Mouse (Mus musculus): ENCODE measurements around the gene Rom1.
A peak's percentile ranks its signal among the peaks of the same experiment; 100 is the strongest.

The Rom1 gene

GRCm38 (mm10) chr19:8941515-8942217, 12.5 kb upstream of the Rom1 start, which contains the start of gene Mta2:
Gene Mta2, plus strand, starts transcription at chr19:8941875.
- peak; percentile 98 for DNase-seq

DNA sequence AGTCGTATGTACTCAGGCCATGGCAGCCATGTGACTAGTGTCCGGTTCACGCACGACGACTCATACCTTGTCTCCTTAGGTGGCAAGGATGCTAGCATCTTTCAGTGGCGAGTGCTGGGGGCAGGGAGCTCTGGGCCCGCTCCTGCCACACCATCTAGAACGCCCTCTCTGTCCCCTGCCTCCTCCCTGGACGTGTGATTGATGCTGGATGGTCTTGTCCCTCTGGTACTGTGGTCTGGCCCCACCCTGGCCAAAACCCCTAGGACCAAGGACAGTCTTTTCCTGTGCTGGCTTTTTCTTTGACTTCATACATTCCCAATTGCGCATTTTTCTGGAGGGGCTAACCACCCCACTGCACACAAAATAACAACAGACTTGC, 12.0 kb upstream of the Rom1 start:
- no peak for DNase-seq

DNA sequence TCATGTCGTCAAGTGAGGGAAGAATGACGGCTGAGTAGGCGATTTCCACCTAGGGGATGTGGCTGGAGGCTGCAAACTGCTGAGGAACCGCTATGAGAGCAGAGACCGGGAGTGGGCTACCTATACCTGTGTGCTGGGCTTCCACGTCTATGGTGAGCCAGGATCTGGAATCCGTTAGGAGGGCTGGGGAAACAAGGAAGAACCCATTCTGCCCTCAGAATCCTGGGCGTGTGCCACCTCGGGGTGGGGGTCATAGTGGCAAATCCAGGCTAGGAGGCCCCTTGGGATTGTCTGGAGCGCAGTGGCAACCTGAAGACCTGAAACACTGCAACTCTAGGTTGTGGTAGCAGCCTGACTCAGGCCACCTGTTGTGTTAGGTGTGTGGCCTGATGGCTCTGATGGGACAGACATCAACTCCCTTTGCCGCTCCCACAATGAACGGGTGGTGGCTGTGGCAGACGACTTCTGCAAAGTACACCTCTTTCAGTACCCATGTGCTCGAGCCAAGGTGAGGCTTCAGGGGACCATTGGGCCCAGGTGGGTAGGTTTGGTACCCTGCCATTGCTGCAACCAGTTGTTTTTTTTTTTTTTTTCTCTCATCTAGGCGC, 11.5 kb upstream of the Rom1 start:
- no peak for DNase-seq

DNA sequence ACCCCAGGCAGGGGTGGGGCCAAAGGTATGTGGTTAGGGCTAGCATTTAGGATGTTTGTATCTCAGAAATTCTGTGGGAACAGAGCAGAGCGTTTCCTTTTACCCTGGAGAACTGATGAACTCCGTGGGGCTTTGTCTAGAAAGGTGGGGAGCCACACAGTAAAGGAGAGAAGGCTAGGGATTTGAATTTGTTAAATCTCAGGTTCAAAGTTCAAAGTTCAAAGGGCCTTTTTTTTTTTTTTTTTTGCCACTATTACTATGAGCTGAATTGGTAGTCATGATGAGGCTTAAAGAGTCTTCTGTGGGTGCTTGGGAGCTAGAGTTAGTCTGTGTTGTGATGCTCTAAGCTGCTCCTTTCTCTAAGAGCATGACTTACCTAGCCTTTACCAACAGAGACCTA, 7.6 kb upstream of the Rom1 start:
- no peak for DNase-seq

DNA sequence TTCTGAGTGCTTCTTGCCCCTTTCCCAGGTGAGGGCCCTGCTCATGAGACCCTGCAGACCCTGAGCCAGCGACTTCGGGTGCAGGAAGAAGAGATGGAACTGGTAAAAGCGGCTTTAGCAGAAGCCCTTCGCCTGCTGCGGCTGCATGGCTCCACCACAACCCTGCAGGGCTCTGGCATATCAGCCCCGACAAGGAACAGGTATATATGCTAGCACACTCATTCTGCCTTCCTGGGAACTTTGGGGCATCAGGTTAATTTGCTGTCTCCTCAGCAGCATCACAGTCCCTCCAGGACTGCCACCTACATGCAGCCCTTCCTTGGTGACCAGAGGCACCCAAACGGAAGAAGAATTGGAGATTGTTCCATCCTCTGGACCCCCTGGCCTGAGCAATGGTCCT, 1.6 kb upstream of the Rom1 start:
- DNase-seq: no peak

- no peak for DNase-seq
Measured at GRCm38 (mm10) chr19:8930117-8930516, 961 bp upstream of the Rom1 start.

DNA sequence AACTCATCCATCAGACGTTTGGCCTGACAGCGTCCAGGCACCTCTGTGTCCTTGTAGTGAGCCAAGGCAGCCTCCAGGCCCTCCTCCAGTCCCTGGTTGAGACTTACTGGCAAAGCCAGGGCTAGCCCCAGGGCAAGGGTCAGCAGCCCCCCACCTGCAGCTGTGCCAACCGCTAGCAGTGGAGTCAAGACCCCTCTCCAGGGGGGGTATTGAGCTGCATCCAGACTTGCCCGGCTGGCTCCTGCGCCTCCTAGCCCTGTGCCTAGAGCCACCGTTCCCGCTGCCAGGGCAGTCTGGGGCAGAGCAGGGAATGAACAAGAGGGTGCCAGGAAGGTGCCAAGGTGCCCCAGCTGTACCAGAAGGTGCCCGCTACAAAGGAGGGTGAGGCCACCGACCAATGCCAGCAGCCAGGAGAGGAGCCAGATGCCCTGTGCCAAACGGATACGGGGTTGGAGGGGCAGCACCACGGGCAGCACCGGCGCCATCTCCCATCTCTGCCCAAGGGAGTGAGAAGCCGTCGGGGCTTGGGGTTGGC, 400 bp downstream of the Rom1 start:
- DNase-seq: no peak

DNA sequence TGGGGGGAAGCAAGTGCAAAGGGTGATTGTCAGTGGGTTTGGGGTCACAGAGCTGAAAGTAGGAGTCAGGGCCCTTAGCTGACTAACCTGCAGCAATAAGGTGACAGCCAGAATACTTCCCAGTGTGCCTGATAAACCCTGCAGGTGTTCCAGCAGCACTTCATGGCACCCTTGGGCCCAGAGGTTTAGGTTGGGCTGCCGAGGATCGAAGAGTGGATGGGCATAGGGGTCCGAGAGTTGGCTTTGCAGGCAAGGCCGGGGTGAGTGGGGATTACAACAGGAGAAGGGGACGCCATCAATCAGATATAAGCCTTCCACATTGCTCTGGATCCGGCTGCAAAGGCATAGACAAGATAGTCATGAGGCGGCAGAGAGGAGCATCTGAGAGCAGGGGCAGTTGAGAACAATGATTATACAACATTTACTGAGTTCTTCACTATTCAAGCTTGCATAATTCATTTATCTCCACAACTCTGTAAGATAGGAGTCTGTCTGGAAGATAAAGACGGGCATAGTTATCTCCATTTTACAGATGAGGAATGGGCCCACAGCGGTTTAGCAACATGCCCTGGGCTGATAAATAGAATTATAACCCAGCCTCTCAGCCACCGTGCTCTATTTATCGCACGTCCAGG, 1.1 kb downstream of the Rom1 start:
- no peak for DNase-seq

- no peak for DNase-seq
Measured at GRCm38 (mm10) chr19:8926766-8927165, 2.4 kb downstream of the Rom1 start.

- no peak for DNase-seq
Measured at GRCm38 (mm10) chr19:8921741-8922140, 7.4 kb downstream of the Rom1 start.

DNA sequence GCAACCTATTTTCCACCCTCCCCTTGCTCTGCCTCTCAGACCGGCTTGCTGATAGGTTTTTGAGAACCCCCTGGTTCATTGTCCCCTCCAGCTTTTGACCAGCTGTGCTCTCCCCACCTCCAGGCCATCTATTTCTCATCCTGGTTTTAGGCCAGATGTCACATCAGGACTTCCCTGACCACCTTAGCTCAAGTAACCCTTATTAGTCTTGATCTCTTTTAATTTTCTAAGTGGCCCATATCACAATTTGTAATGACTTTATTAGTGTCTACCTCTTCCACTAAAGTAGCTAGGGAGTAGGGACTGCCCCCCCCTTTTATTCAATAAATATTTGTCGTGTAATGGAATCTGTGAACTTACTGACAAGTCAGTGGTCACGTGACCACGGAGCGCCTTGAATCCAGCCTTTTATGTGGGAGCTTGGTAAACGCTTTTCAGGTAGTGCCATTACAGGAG, 8.3 kb downstream of the Rom1 start:
- DNase-seq: no peak

DNA sequence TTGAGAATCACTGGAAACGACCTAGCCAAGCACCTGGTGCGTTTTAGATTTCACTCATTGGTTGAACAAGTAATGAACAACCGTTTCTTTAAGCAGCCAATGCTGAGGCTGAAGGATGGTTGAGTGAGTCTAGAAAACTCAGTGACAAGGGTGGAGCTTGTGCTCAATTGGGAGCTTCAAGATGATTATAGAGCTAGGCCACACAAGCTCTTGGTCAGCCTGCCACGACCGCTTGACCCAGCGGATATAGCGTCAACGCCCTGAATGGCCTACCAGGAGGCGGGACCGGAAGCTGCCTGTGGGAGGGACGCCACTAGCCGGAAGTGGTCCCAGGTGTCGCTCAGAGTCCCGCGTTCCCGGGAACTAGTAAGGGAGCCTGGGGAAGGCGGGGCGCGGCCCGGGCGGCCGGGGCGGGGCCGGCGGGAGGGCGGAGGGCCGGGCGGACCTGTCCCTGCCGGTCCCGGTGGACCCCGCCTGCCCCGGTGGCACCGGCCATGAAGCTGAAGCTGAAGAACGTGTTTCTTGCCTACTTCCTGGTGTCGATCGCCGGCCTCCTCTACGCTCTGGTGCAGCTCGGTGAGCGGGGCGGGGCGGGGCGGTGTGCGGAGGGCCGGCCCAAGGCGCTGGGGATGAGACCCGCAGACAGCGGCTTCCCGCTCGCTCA, 9.0 kb downstream of the Rom1 start, which contains the start of gene B3gat3:
B3gat3 (plus strand) TSS at position 302 of the 664 bp plus-strand sequence.
- peak; percentile 98 for DNase-seq

DNA sequence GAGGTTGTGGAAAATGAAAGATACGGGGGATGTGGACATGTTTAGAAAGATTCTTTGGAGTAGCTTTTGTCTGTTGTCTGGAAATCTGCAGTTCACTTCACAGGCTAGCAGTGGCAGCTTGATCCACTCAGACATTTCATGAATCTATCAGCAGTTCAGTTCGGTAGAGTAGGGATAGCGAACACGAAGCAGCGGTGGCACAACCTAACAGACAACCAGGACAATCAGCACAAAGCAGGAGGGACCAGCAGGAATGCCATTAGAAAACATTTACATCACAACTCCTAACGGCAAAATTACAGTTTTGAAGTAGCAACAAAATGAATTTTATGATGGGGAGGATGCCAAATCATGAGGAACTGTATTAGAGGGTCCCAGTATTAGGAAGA, 9.5 kb downstream of the Rom1 start:
- no peak for DNase-seq

- no peak for DNase-seq
Measured at GRCm38 (mm10) chr19:8919000-8919399, 10.2 kb downstream of the Rom1 start.

DNA sequence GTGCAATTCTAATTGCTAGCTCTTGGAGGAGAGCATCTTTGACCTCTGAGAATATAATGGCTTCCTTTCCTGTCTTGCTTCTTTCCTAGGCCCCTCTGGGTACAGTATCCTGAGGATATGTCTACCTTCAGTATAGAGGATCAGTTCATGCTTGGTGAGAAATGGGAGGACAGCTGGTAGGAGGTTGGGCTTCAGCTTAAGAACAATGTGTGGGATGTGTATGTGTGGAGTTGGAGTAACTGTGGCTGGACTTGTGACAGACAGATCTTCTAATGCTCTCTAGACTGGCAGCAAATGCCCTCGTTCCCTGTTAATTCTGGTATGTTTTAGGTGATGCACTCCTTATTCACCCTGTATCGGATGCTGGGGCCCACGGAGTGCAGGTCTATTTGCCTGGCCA, 14.9 kb downstream of the Rom1 start:
- no peak for DNase-seq

- DNase-seq: no peak
Measured at GRCm38 (mm10) chr19:8911810-8912209, 17.3 kb downstream of the Rom1 start.

GRCm38 (mm10) chr19:8908531-8908930, 20.6 kb downstream of the Rom1 start:
- DNase-seq: no peak

GRCm38 (mm10) chr19:8903412-8903811, 25.7 kb downstream of the Rom1 start:
- DNase-seq: no peak

GRCm38 (mm10) chr19:8899079-8899478, 30.1 kb downstream of the Rom1 start:
- no peak for DNase-seq

DNA sequence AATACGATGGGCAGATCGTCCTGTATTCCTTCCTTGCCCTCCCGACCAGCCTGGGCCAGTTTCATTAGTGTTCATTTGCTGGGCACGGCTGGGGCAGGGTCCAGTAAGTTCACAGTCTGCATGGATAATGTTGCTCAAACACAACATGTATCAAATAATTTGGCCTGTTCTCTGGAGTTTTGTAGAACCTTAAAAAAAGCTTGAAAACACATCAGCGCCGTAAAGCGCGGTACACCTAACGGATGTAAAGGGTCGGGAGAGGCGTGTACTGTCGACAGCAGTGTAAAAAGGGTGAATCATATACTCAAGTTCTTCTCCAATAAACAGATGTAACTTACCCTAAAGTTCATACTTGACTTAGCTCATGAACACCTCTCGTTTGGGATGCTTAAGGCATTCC, 30.6 kb downstream of the Rom1 start:
- no peak for DNase-seq

DNA sequence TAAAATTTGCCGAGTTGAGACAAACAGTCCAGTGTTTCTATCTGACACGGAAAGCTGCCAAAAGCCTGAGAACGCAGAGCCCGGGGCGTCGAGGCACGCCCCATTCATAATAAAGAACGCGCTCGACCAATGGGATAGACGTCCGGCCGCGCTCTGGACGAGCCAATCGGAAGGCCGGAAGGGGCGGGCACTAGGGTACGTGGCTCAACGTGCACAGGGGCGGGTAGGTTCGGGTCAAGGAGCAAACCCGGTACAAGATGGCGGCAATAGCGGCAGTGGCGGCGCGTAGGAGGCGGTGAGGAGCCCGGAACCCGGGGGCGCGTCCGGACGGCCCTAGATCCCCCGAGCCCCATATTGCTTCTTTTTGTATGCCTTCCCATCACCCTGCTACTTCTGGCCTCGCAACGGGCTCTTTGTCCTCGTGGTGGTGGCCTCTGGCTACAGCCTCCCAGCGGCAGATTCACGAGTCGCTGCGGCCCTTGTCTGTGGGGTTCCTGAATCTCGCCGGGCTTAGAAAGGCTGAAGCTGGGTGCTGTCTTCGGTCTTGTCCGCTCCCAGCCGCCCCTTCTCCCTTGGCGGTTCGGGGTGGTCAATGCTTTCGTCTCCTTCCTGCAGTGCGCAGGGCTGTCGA, 31.2 kb downstream of the Rom1 start, which contains the start of gene Ganab:
Ganab (plus strand) TSS at position 207 of the 631 bp plus-strand sequence.
- peak; percentile 98 for DNase-seq

DNA sequence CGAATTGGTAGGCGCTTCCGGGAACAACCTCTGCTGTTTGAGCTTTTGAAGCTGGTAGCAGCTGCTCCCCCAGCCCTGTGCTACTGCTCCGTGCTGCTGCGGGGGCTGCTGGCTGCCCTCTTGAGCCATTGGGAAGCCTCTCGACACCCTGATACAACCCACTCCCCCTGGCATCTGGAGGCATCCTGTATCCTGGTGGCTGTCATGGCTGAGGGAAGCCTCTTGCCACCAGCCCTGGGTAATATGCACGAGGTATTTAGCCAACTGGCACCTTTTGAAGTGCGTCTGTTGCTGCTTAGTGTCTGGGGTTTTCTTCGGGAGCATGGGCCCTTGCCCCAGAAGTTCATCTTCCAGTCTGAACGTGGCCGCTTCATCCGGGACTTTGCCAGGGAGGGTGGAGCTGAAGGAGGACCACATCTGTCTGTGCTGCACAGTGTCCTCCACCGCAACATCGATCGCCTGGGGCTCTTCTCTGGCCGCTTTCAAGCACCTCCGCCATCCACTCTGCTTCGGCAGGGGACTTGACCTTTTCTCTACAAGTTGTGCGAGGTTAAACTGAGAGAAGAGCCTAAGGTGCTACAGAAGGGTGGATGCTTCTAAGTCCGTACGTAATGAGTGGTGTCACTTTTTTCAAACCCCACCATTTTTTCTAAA, 31.8 kb downstream of the Rom1 start:
- DNase-seq: peak; percentile 78

Measured in lung, postnatal 10 days (tissue).